Mouse (Mus musculus): ENCODE measurements around the gene Bmp2k. TPM values are rescaled to one million over a fixed set of nuclear protein-coding genes. Genes with fewer than 3 reads are reported as not detected.

Gene Bmp2k
- polyA plus RNA-seq, 1 experiment from 2014 or later, result 8.4 TPM

DNA sequence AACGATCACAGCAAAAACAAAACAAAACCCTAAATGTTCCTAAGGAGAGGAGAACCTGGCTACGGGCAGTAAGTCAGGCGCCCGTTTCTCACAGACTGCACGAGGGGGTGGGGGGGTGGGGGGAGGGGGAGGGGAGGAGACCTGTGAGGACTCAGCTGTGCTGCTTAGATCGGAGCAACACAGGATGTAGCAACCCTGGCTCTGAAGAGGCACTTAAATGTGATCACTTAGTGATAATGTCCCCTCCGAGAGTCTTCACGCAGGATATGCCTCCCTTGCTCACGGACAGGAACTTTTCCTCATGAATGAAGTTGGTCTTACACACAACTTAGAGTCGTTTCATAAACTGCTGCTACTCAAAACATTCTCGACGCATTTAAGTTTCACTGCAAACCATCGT is 97.8 kb downstream of the Bmp2k start:
- Histone ChIP-seq H3K27me3 (no peaks in the 10 kb centered on the region), H3K36me3 (peaks cover 32% of the 10 kb centered on the region; the same call in 1 of the 2 replicates), H3K27ac (replicated peaks) (no peak overlapping the region), H3K4me1 (0 out of 2 replicates have a peak, but pooled peaks cover 1% of the 10 kb centered on the region), H3K4me2 (replicated peaks) (no peak overlapping the region), H3K4me3 (no peak overlapping the region), H3K9ac (replicated peaks) (no peak overlapping the region), H3K9me3 (no peaks in the 10 kb centered on the region)
- WGBS, result 84% methylated on average over 12 of the region's 13 CpGs
- ATAC-seq (replicated peaks), result no peak

DNA sequence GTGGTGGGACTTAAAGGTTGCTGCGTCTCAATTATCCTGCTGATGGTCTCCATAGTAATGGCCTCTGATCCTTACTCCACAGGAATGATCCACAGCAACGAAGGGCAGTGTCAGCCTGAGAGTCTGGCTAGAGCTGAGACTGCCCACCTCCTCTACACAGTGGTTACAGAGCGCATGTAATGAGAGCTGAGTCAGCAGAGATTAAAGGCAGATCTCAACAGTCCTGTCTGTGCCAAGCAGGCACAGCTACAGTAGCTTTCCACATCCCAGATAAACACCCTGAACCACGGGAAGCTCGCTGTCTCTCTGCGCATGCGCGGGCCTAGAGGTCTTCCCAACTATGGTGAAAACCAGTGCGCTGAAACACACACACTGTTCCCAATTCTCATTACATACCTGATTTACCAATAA is 100.1 kb downstream of the Bmp2k start:
- 72% methylated on average over 9 of the region's 9 CpGs for WGBS
- H3K36me3 ChIP-seq, result peaks cover 42% of the 10 kb centered on the region

GRCm38 (mm10) chr5:97099954-97100353 is 102.5 kb downstream of the Bmp2k start:
- Histone ChIP-seq H3K27me3 (no peaks in the 10 kb centered on the region), H3K27ac (replicated peaks) (no peak overlapping the region), H3K4me2 (replicated peaks) (no peak overlapping the region), H3K36me3 (peaks cover 42% of the 10 kb centered on the region), H3K4me3 (no peak overlapping the region), H3K9me3 (no peaks in the 10 kb centered on the region), H3K9ac (replicated peaks) (no peak overlapping the region), H3K4me1 (no peaks in the 10 kb centered on the region)
- WGBS, result 95% methylated on average over 8 of the region's 8 CpGs
- no peak for ATAC-seq (replicated peaks)

More for the DNA sequence above, 100.1 kb downstream of the Bmp2k start:
- ATAC-seq (replicated peaks), result no peak
- no peak overlapping the region for H3K4me2 ChIP-seq (replicated peaks)
- no peak overlapping the region for H3K27ac ChIP-seq (replicated peaks)
- H3K4me1 ChIP-seq, result no peaks in the 10 kb centered on the region
- H3K9ac ChIP-seq (replicated peaks), result no peak overlapping the region
- H3K27me3 ChIP-seq, result no peaks in the 10 kb centered on the region
- H3K9me3 ChIP-seq, result no peaks in the 10 kb centered on the region
- H3K4me3 ChIP-seq, result no peak overlapping the region

DNA sequence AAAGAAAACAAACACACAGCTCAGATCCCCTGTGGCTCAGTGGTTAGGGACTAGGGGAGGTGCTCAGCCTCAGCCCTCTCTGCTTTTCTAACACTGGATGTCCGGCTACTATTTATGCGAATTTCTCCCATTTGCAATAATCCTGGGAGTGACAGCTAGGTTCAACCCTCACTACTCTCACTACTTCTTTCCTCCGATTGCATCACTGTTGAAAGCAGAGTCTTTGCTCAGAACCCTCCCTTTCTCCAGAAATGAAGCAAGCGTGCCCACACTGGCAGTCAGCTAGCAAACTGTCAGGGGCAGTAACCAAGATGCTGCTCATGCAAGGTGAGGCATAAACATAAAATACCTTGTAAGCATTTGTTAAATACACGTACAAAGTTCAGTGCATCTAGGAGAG is 110.8 kb downstream of the Bmp2k start:
- ATAC-seq (replicated peaks), result no peak
- no peak overlapping the region for H3K9ac ChIP-seq (replicated peaks)
- no peaks in the 10 kb centered on the region for H3K27me3 ChIP-seq
- H3K4me2 ChIP-seq (replicated peaks), result no peak overlapping the region
- no peaks in the 10 kb centered on the region for H3K9me3 ChIP-seq
- WGBS, result 90% methylated on average over 5 of the region's 5 CpGs
- H3K36me3 ChIP-seq, result peaks cover 16% of the 10 kb centered on the region; the same call in 1 of the 2 replicates
- peaks cover 27% of the 10 kb centered on the region for H3K4me1 ChIP-seq
- H3K4me3 ChIP-seq, result no peak overlapping the region
- H3K27ac ChIP-seq (replicated peaks), result no peak overlapping the region

- H3K27ac ChIP-seq (replicated peaks), result no peak overlapping the region
- no peaks in the 10 kb centered on the region for H3K27me3 ChIP-seq
- H3K36me3 ChIP-seq, result peaks cover 13% of the 10 kb centered on the region; the same call in 1 of the 2 replicates
- H3K9ac ChIP-seq (replicated peaks), result peak overlapping the region; percentile 76
- peaks cover 27% of the 10 kb centered on the region for H3K4me1 ChIP-seq
- no peaks in the 10 kb centered on the region for H3K9me3 ChIP-seq
- H3K4me3 ChIP-seq, result peak overlapping the region; percentile 71
- no peak for ATAC-seq (replicated peaks)
- 16% methylated on average over 2 of the region's 2 CpGs for WGBS
- H3K4me2 ChIP-seq (replicated peaks), result peak overlapping the region; percentile 64
Observed at GRCm38 (mm10) chr5:97110133-97110532, 112.6 kb downstream of the Bmp2k start.

DNA sequence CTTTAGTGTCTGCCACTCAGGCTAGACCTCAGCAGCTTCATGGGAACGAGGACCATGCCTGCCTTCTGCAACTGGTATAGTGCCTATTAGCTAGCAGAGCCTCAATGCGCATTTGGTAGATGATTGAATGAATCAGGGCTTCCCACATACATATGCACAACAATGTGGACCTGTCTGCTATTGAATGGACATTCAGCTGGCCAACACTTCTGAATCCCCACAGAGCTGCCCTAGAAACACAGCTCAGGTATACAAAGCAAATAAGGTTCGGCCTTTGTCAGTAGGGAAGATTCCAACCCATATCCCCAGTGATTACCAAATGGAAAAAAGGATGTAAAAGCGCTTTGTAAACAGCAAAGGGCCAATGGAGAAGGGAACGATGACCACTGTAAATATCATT is 113.2 kb downstream of the Bmp2k start:
- Histone ChIP-seq H3K27ac (replicated peaks) (peak overlapping the region; percentile 74), H3K27me3 (no peaks in the 10 kb centered on the region), H3K9ac (replicated peaks) (peak overlapping the region; percentile 76), H3K36me3 (peaks cover 11% of the 10 kb centered on the region; the same call in 1 of the 2 replicates), H3K4me1 (peaks cover 27% of the 10 kb centered on the region), H3K9me3 (no peaks in the 10 kb centered on the region), H3K4me3 (peak overlapping the region; percentile 71), H3K4me2 (replicated peaks) (peak overlapping the region; percentile 64)
- ATAC-seq (replicated peaks), result no peak; the same call in 1 of the 2 replicates
- 6% methylated on average over 5 of the region's 5 CpGs for WGBS

- no peaks in the 10 kb centered on the region for H3K27me3 ChIP-seq
- ATAC-seq (replicated peaks), result peak; percentile 98
- peaks cover 5% of the 10 kb centered on the region; the same call in 1 of the 2 replicates for H3K36me3 ChIP-seq
- WGBS, result 1% methylated on average over 60 of the region's 62 CpGs
- peak within 1 kb of the TSS; percentile 64 for H3K4me2 ChIP-seq (replicated peaks)
- H3K4me1 ChIP-seq, result peaks cover 27% of the 10 kb centered on the region
- peak within 1 kb of the TSS; percentile 74 for H3K27ac ChIP-seq (replicated peaks)
- H3K9me3 ChIP-seq, result no peaks in the 10 kb centered on the region
- H3K4me3 ChIP-seq, result peak within 1 kb of the TSS; percentile 71
- peak within 1 kb of the TSS; percentile 76 for H3K9ac ChIP-seq (replicated peaks)
Observed at GRCm38 (mm10) chr5:97111207-97111910, 113.9 kb downstream of the Bmp2k start, which contains the start of gene Paqr3. Gene Paqr3, minus strand, starts transcription at chr5:97111596.

GRCm38 (mm10) chr5:97124977-97125376 is 127.5 kb downstream of the Bmp2k start:
- no peaks in the 10 kb centered on the region for H3K36me3 ChIP-seq
- 0 out of 2 replicates have a peak, but pooled peaks cover 2% of the 10 kb centered on the region for H3K4me1 ChIP-seq
- H3K4me2 ChIP-seq (replicated peaks), result no peak overlapping the region
- 90% methylated on average over 12 of the region's 12 CpGs for WGBS
- H3K4me3 ChIP-seq, result no peak overlapping the region
- no peak for ATAC-seq (replicated peaks)
- no peaks in the 10 kb centered on the region for H3K27me3 ChIP-seq
- no peaks in the 10 kb centered on the region for H3K9me3 ChIP-seq
- no peak overlapping the region for H3K9ac ChIP-seq (replicated peaks)
- no peak overlapping the region for H3K27ac ChIP-seq (replicated peaks)

- H3K4me3 ChIP-seq, result no peak overlapping the region
- H3K27me3 ChIP-seq, result no peaks in the 10 kb centered on the region
- ATAC-seq (replicated peaks), result peak; percentile 24; the same call in 1 of the 2 replicates
- no peaks in the 10 kb centered on the region for H3K36me3 ChIP-seq
- no peak overlapping the region for H3K27ac ChIP-seq (replicated peaks)
- WGBS, result 69% methylated on average over 10 of the region's 10 CpGs
- H3K9ac ChIP-seq (replicated peaks), result no peak overlapping the region
- H3K9me3 ChIP-seq, result no peaks in the 10 kb centered on the region
- H3K4me1 ChIP-seq, result 0 out of 2 replicates have a peak, but pooled peaks cover 2% of the 10 kb centered on the region
- no peak overlapping the region for H3K4me2 ChIP-seq (replicated peaks)
Observed at GRCm38 (mm10) chr5:97125459-97125970, 128.0 kb downstream of the Bmp2k start.

- H3K4me1 ChIP-seq, result 0 out of 2 replicates have a peak, but pooled peaks cover 2% of the 10 kb centered on the region
- H3K27ac ChIP-seq (replicated peaks), result no peak overlapping the region
- H3K4me3 ChIP-seq, result no peak overlapping the region
- no peak overlapping the region for H3K9ac ChIP-seq (replicated peaks)
- 13% methylated on average over 4 of the region's 4 CpGs for WGBS
- no peaks in the 10 kb centered on the region for H3K9me3 ChIP-seq
- no peaks in the 10 kb centered on the region for H3K36me3 ChIP-seq
- ATAC-seq (replicated peaks), result peak; percentile 85
- H3K4me2 ChIP-seq (replicated peaks), result no peak overlapping the region
- H3K27me3 ChIP-seq, result no peaks in the 10 kb centered on the region
Observed at GRCm38 (mm10) chr5:97126005-97126404, 128.5 kb downstream of the Bmp2k start.

- 0 out of 2 replicates have a peak, but pooled peaks cover 2% of the 10 kb centered on the region for H3K4me1 ChIP-seq
- no peak overlapping the region for H3K27ac ChIP-seq (replicated peaks)
- H3K27me3 ChIP-seq, result no peaks in the 10 kb centered on the region
- H3K4me3 ChIP-seq, result no peak overlapping the region
- no peak overlapping the region for H3K9ac ChIP-seq (replicated peaks)
- 84% methylated on average over 6 of the region's 6 CpGs for WGBS
- ATAC-seq (replicated peaks), result no peak
- H3K9me3 ChIP-seq, result no peaks in the 10 kb centered on the region
- H3K4me2 ChIP-seq (replicated peaks), result no peak overlapping the region
- H3K36me3 ChIP-seq, result no peaks in the 10 kb centered on the region
Observed at GRCm38 (mm10) chr5:97127284-97127683, 129.8 kb downstream of the Bmp2k start.

All from forebrain, embryonic 15.5 days (tissue).